Mouse (Mus musculus) forebrain, embryonic 16.5 days (tissue): Measurements from ENCODE around the gene Cfap70. TPM values are rescaled to one million over a fixed set of nuclear protein-coding genes. Genes with fewer than 3 reads are reported as not detected.

Experiments
- ATAC-seq: fragments of 200-750 bp; cut with Nextera tagmentation; 2 replicates; pipeline ENCODE4 v1.8.0; 2017; ENCODE audit warnings: mild to moderate bottlenecking, moderate library complexity
- H3K27ac ChIP-seq: fragments of 300-500 bp; sonication (generic); 2 replicates; pipeline ENCODE4 v1.5.1; 2014; ENCODE audit warnings: low read length, control low read depth
- H3K27me3 ChIP-seq: fragments of 300-500 bp; sonication (generic); replicated peaks from 2 replicates; pipeline ENCODE4 v1.6.1; 2014; ENCODE audit warnings: low read length; ENCODE audit not compliant: control insufficient read depth, insufficient read depth
- H3K36me3 ChIP-seq: fragments of 300-500 bp; sonication (generic); 2 replicates; pipeline ENCODE4 v1.6.1; 2014; ENCODE audit not compliant: control insufficient read depth, insufficient read depth
- H3K4me1 ChIP-seq: fragments of 300-500 bp; sonication (generic); replicated peaks from 2 replicates; pipeline ENCODE4 v1.6.1; 2014; ENCODE audit warnings: low read length; ENCODE audit not compliant: control insufficient read depth, insufficient read depth
- H3K4me2 ChIP-seq: fragments of 300-500 bp; sonication (generic); 2 replicates; pipeline ENCODE4 v1.6.1; 2014; ENCODE audit warnings: mild to moderate bottlenecking, low read length, control low read depth
- H3K4me3 ChIP-seq: fragments of 300-500 bp; sonication (generic); replicated peaks from 2 replicates; pipeline ENCODE4 v1.5.1; 2014; ENCODE audit warnings: mild to moderate bottlenecking, low read length, control low read depth
- H3K9ac ChIP-seq: fragments of 300-500 bp; sonication (generic); replicated peaks from 2 replicates; pipeline ENCODE4 v1.6.1; 2014; ENCODE audit warnings: low read depth, low read length, control low read depth
- H3K9me3 ChIP-seq: fragments of 300-500 bp; sonication (generic); 2 replicates; pipeline ENCODE4 v1.6.1; 2016; ENCODE audit warnings: low read length; ENCODE audit not compliant: control insufficient read depth
- WGBS: fragments of 180-500 bp; shearing (Covaris S2); extraction: QIAGEN DNeasy Blood & Tissue Kit; methylation state at CpG from one replicate; pipeline ENCODE4 v1.1.7; 2014; 5-methylcytosine and 5-hydroxymethylcytosine counted together
- polyA plus RNA-seq: library from polyadenylated mRNA; unstranded; fragments of >200 nt; fragmentation: Nextera tagmentation; extraction: Ambion mirVana; gene quantifications from 2 replicates; pipeline ENCODE4 v1.2.1, GENCODE M21; 2015

Cfap70 gene
- 0.65 and 1.1 TPM in 2 replicates for polyA plus RNA-seq

DNA sequence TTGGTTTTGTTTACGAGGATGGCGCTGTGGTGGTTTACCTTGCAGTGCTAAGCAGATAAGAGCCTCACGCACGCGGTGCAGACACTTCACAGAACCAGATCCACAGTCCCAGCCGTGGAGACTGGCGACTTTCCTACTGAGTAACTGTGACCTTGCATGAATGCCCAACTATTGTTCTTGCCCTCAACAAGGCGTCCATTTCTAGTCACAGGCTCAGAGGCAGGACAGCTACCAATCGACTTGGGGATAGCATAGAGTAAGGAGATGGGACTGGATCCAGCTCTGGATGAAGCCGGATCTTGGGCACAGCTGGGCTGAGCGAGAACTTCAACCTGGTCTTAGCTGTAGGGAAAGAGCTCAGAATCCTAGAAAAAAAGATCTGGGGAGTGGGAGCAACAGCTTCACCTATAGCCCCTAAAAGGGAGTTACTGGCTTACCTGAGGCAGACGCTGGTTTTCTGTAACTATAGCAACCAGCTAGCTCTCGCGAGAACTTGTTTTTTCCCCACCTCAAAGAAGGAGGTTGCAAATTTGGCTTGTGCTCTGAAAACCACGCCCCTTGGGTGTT lies at the start of gene Cfap70:
Gene Cfap70, minus strand, starts transcription at position 462 of the 567 bp plus-strand sequence.
- ATAC-seq: peak; percentile 66
- Histone ChIP-seq H3K27ac (peak within 1 kb of the TSS; percentile 73), H3K9ac (peak within 1 kb of the TSS; percentile 42), H3K4me1 (peaks cover 8% of the 10 kb centered on the region), H3K36me3 (no peaks in the 10 kb centered on the region), H3K27me3 (no peaks in the 10 kb centered on the region), H3K9me3 (no peaks in the 10 kb centered on the region), H3K4me3 (peak within 1 kb of the TSS; percentile 43), H3K4me2 (peak within 1 kb of the TSS; percentile 67)
- WGBS: 2% methylated on average over 15 of the region's 15 CpGs

DNA sequence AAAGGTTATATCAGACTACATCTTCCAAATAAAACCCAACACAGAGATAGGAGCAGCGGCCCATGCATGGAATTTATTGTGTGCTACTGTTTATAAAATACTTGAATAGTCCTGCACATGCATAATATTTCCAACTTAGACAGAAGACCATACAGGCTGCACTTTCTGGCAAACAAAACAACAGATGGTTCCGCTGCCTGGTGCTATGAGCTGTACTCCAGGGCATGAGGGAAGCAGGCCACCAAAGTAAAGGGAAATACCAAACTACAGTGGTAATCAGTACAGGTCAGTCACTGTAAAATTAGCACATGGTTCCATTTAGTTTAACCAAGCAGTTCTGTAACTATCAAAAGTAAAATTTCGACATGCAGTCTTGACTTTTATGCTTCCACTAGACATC lies 48.0 kb upstream of the Cfap70 start:
- H3K27ac ChIP-seq: no peak overlapping the region
- WGBS: 86% methylated on average over 3 of the region's 3 CpGs
- no peak for ATAC-seq

DNA sequence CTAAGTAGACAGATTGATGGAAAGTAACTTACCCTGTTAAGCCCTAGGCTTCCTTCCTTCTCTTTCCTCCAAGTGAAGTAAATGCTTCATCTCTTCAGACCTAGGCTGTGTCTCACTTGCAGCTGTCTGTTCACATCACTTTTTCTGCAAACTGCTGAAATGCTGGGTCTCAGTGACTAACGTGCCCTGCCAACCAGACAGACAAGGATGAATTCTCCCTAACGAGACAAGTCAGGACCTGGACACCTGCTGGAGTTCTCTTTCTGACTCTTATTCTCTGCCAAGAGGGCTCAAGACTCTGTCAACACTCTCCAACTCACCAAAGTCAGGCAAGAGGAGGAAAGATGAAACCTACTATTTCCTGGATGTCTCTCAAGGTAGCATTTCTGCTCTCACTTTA lies 44.6 kb upstream of the Cfap70 start, which contains the start of gene Mss51:
Gene Mss51, minus strand, starts transcription at position 299 of the 400 bp plus-strand sequence.
- Histone ChIP-seq H3K4me1 (no peaks in the 10 kb centered on the region), H3K27me3 (no peaks in the 10 kb centered on the region), H3K36me3 (peaks cover 18% of the 10 kb centered on the region), H3K9ac (no peak within 1 kb of the TSS), H3K4me3 (no peak within 1 kb of the TSS), H3K4me2 (no peak within 1 kb of the TSS), H3K9me3 (no peaks in the 10 kb centered on the region), H3K27ac (no peak within 1 kb of the TSS)
- WGBS: 46% methylated on average over 2 of the region's 2 CpGs
- ATAC-seq: no peak

More for the DNA sequence above, 48.0 kb upstream of the Cfap70 start:
- H3K4me3 ChIP-seq: no peak overlapping the region
- H3K4me2 ChIP-seq: no peak overlapping the region
- no peaks in the 10 kb centered on the region for H3K9me3 ChIP-seq
- no peak overlapping the region for H3K9ac ChIP-seq
- no peaks in the 10 kb centered on the region for H3K27me3 ChIP-seq
- no peaks in the 10 kb centered on the region for H3K4me1 ChIP-seq
- H3K36me3 ChIP-seq: peaks cover 22% of the 10 kb centered on the region

- Histone ChIP-seq H3K36me3 (peaks cover 2% of the 10 kb centered on the region; the same call in 1 of the 2 replicates), H3K4me3 (no peak overlapping the region), H3K4me1 (no peaks in the 10 kb centered on the region), H3K9ac (no peak overlapping the region), H3K27ac (no peak overlapping the region), H3K9me3 (no peaks in the 10 kb centered on the region), H3K4me2 (no peak overlapping the region), H3K27me3 (no peaks in the 10 kb centered on the region)
- no peak for ATAC-seq
- 94% methylated on average over 5 of the region's 5 CpGs for WGBS
Observed at GRCm38 (mm10) chr14:20486031-20486430, 34.0 kb upstream of the Cfap70 start.

- Histone ChIP-seq H3K4me3 (no peak overlapping the region), H3K9ac (no peak overlapping the region), H3K4me2 (no peak overlapping the region), H3K9me3 (no peaks in the 10 kb centered on the region), H3K27ac (no peak overlapping the region), H3K36me3 (peaks cover 2% of the 10 kb centered on the region; the same call in 1 of the 2 replicates), H3K27me3 (no peaks in the 10 kb centered on the region), H3K4me1 (peaks cover 9% of the 10 kb centered on the region)
- no peak for ATAC-seq
- WGBS: 89% methylated on average over 7 of the region's 7 CpGs
Observed at GRCm38 (mm10) chr14:20482051-20482751, 30.2 kb upstream of the Cfap70 start.

DNA sequence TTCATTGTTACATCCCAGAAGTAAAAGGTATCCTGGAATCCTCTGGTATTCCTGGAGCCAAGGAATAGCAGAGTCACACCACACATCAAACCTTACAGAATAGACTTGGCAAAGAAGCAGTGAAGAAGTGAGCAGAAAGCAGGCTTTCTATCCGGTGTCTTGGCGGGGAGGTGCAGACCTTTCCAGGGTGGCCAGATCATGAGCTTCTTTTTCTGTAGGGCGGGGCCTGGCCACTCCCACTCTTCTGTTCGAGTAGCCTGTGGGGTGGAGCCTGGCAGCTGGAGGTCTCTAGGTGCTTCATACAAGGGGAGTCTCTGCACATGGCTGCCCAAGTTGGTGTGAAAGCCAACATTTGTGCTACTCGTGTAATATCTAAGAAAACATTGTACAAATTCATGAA lies 29.2 kb upstream of the Cfap70 start:
- ATAC-seq: no peak
- H3K9ac ChIP-seq: no peak overlapping the region

DNA sequence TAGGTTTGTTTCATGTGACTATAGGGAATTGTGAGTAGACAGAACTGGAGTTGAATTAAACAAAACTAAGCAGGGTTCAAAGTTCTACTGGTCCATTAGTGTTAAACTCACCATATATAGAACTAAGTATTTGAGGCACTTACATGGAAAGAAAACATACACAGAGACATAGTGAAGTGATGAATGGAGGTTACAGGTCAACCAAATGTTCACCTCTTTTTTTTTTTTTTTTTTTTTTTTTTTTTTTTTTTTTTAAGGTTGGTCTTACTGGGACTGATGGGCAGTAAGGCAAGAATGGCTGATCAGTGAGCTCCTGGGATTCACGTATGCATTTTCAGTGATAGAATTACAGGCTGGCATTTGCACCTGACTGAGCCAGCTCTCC lies 28.2 kb upstream of the Cfap70 start:
- no peaks in the 10 kb centered on the region for H3K9me3 ChIP-seq
- H3K9ac ChIP-seq: peak overlapping the region; percentile 70
- no peak overlapping the region for H3K27ac ChIP-seq
- no peaks in the 10 kb centered on the region for H3K36me3 ChIP-seq
- no peaks in the 10 kb centered on the region for H3K27me3 ChIP-seq
- peak; percentile 37 for ATAC-seq
- WGBS: 58% methylated on average over 1 of the region's 1 CpGs
- H3K4me1 ChIP-seq: peaks cover 9% of the 10 kb centered on the region
- peak overlapping the region; percentile 88 for H3K4me2 ChIP-seq
- peak overlapping the region; percentile 78 for H3K4me3 ChIP-seq

More for the DNA sequence above, 29.2 kb upstream of the Cfap70 start:
- Histone ChIP-seq H3K9me3 (no peaks in the 10 kb centered on the region), H3K36me3 (peaks cover 2% of the 10 kb centered on the region; the same call in 1 of the 2 replicates), H3K27ac (no peak overlapping the region), H3K27me3 (no peaks in the 10 kb centered on the region), H3K4me1 (peaks cover 9% of the 10 kb centered on the region), H3K4me2 (no peak overlapping the region), H3K4me3 (no peak overlapping the region)
- 16% methylated on average over 5 of the region's 5 CpGs for WGBS

DNA sequence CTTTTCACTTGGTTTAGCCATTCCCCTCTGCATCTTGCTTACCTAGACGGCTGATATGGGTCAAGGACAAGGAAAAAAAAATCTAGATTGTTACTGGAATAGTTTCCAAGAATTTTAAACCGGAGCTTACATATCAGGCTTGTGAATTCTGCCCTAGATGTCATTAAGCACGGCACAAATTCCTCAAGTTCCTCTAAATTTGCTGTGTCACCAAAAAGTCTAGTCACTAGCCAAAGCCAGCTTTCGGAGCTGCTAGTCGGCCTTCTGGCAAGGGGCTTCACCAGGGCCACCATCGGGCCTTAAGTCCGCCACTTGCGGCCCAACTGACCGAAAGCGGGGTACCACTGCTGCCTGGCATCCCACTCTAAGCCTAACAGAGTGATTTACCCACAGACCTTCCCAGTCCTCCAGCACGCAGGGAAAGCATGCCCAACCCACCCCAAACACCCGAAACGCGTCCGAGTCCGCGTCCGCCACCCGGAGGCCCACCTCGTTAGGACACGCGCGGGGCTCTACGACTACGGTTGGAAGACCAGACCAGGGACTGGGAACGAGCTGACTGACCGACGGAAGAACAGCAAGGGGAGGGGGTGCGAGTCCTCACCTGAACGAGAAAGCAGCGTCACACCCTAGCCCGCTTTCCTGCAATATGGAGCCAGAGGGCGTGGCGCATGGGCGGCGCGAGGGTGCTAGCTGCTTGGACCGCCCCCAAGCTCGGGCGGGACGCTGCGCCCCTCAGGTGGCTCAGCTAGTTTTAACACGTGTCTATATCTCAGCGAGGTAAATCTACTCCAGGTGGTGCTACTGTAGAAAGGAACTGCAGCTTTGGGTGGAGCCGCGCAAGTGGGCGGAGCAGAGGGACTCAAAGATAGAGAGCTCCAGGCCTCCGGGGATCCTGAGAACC lies 27.5 kb upstream of the Cfap70 start, which contains the start of gene Anxa7:
Gene Anxa7, minus strand, starts transcription at position 843 of the 904 bp plus-strand sequence.
- no peak within 1 kb of the TSS for H3K27ac ChIP-seq
- H3K27me3 ChIP-seq: no peaks in the 10 kb centered on the region
- peaks cover 9% of the 10 kb centered on the region for H3K4me1 ChIP-seq
- peak within 1 kb of the TSS; percentile 70 for H3K9ac ChIP-seq
- WGBS: 2% methylated on average over 48 of the region's 48 CpGs
- peak within 1 kb of the TSS; percentile 78 for H3K4me3 ChIP-seq
- no peaks in the 10 kb centered on the region for H3K36me3 ChIP-seq
- peak within 1 kb of the TSS; percentile 88 for H3K4me2 ChIP-seq
- no peaks in the 10 kb centered on the region for H3K9me3 ChIP-seq
- ATAC-seq: peak; percentile 83

DNA sequence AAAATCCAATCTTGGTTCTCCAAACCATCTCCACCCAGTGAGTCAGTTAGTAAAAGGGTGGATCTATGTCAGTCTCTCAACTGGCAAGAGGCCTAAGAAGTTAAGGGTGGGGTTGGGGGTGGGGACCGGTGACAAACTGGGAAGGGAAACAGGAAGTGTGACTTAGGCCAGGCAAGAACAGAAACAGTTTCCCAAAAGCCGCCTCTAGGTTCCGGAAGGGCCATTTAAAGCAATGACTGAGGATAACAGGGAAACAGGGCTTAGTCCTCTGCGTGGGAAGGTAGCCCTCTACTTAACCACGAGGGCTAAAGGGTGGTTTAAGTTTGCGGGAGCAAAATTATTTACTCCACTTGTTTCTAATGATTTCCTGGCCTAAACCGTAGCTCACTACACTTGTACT lies 26.8 kb upstream of the Cfap70 start:
- Histone ChIP-seq H3K27ac (no peak overlapping the region), H3K36me3 (no peaks in the 10 kb centered on the region), H3K27me3 (no peaks in the 10 kb centered on the region), H3K4me1 (peaks cover 9% of the 10 kb centered on the region), H3K4me3 (peak overlapping the region; percentile 78), H3K9ac (no peak overlapping the region), H3K9me3 (no peaks in the 10 kb centered on the region), H3K4me2 (peak overlapping the region; percentile 88)
- ATAC-seq: no peak
- 33% methylated on average over 7 of the region's 7 CpGs for WGBS
